Mouse (Mus musculus) small intestine, adult 2 months (tissue): ENCODE measurements around the gene Arid2. TPM values are rescaled to one million over a fixed set of nuclear protein-coding genes. Genes with fewer than 3 reads are reported as not detected.
"Not testable (repeated sequence)": the region's sequence is repeated elsewhere in the genome, so short reads cannot be mapped to it uniquely, and the experiment has no call there.

Experiments used
- H3K27ac ChIP-seq: fragments of 200-500 bp; 2 replicates; pipeline ENCODE4 v1.5.1; 2012; ENCODE audit warnings: low read depth, low read length, control low read depth, inconsistent platforms; ENCODE audit not compliant: insufficient read depth
- H3K27me3 ChIP-seq: fragments of 200-500 bp; 2 replicates; pipeline ENCODE4 v1.6.1; 2012; ENCODE audit warnings: mild to moderate bottlenecking, moderate library complexity, low read length, inconsistent platforms; ENCODE audit not compliant: control insufficient read depth, insufficient read depth
- H3K36me3 ChIP-seq: fragments of 200-500 bp; 2 replicates; pipeline ENCODE4 v1.6.1; 2012; ENCODE audit warnings: mild to moderate bottlenecking, low read length, control low read depth, inconsistent platforms; ENCODE audit not compliant: control insufficient read depth, insufficient read depth
- H3K4me1 ChIP-seq: fragments of 200-500 bp; 2 replicates; pipeline ENCODE4 v1.6.1; 2012; ENCODE audit warnings: low read length, inconsistent platforms, mixed read lengths; ENCODE audit not compliant: control insufficient read depth, insufficient read depth, insufficient read length
- H3K4me3 ChIP-seq: fragments of 200-500 bp; 2 replicates; pipeline ENCODE4 v1.5.1; 2012; ENCODE audit warnings: low read depth, mild to moderate bottlenecking, control low read depth, inconsistent platforms, low read length, moderate library complexity
- CTCF ChIP-seq: fragments of 200-500 bp; IDR thresholded peaks from 2 replicates; pipeline ENCODE4 v1.5.1; 2012; ENCODE audit warnings: low read depth, mild to moderate bottlenecking, control low read depth, inconsistent platforms, low read length, moderate library complexity, mixed read lengths; ENCODE audit not compliant: insufficient replicate concordance, insufficient read length; ENCODE audit errors: extremely low read depth
- POLR2A ChIP-seq: fragments of 200-500 bp; IDR thresholded peaks from 2 replicates; pipeline ENCODE4 v1.6.1; 2012; ENCODE audit warnings: low read depth, mild to moderate bottlenecking, control low read depth, inconsistent platforms, low read length, moderate library complexity
- WGBS: fragments of 180-500 bp; shearing (Covaris S2); methylation state at CpG from one replicate; pipeline ENCODE4 v1.1.7; 2018; 5-methylcytosine and 5-hydroxymethylcytosine counted together
- polyA plus RNA-seq: library from polyadenylated mRNA; depleted of rRNA; stranded (reverse); fragments of >200 nt; gene quantifications from 2 replicates; pipeline ENCODE4 v1.2.3, GENCODE M21; 2012

Gene Arid2
- polyA plus RNA-seq, 1 experiment = 12.3 TPM

DNA sequence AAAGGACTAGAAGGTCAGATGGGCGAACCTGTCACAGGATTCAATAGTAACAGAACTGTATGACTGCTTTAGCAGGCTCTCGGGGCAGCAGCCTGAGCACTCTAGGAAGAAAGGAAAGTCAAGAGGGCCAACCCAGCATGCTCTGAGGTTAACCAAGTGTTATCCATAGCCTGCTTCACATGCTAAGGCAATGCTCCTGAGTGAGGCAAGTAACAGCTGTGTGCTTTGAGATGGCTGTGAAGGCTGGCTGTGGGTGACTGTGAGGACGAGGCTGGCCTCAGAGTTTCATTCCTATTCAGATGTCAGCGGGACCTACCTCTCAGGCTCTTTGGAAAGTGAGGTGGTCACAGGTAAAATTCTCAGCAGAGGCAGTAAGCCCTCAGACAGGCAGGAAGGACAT is 118.9 kb downstream of the Arid2 start:
- Histone ChIP-seq H3K36me3 (peaks cover 26% of the 10 kb centered on the region), H3K27me3 (no peaks in the 10 kb centered on the region), H3K4me1 (peaks cover 2% of the 10 kb centered on the region), H3K4me3 (no peak overlapping the region), H3K27ac (no peak overlapping the region)
- 88% methylated on average over 4 of the region's 4 CpGs for WGBS
- no peak for TF ChIP-seq CTCF
- no peak for TF ChIP-seq POLR2A

DNA sequence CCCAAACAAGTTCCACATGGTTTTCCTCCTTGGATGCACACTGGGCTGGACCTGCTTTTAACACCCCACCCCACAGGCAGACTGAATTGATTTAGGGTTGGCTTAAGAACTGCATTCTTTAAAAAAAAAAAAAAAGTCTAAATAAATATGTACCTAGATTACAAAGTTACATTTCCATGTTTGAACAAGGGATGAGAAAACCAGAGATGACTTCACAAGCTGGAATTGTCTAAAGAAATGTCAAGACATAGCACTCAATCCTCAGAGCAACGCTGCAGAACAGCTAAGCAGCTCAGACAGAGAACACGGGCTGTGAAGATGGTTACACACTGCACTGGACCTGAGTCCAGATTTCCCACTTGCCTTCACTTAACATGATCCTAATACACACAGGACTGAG is 119.8 kb downstream of the Arid2 start:
- 46% methylated on average over 2 of the region's 2 CpGs for WGBS

DNA sequence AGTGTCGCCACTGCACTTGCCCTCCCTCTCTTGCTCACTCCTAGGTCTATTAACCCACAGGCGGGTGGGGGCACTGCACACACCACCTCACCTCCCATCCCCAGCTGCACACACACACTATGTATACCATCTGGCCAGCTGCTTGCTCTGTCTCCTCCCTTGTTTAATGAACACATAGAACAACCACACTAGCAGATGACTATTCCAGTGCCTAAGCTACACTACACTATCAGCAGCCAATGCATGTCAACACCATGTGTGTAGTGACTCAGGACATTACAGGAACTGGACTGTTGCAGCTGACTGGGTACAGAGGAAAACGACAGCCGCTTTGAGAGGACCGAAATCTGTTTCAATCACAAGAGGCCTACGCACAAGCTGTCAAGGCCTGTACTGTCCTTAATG is 121.4 kb downstream of the Arid2 start:
- 94% methylated on average over 6 of the region's 6 CpGs for WGBS
- H3K27me3 ChIP-seq = no peaks in the 10 kb centered on the region
- no peak overlapping the region for H3K4me3 ChIP-seq
- H3K36me3 ChIP-seq = peaks cover 23% of the 10 kb centered on the region
- TF ChIP-seq POLR2A (no peak), CTCF (no peak)
- H3K4me1 ChIP-seq = peaks cover 2% of the 10 kb centered on the region
- H3K27ac ChIP-seq = no peak overlapping the region

More for the DNA sequence above, 119.8 kb downstream of the Arid2 start:
- TF ChIP-seq CTCF = no peak
- no peak for TF ChIP-seq POLR2A
- H3K36me3 ChIP-seq = peaks cover 21% of the 10 kb centered on the region
- H3K4me3 ChIP-seq = no peak overlapping the region
- no peaks in the 10 kb centered on the region for H3K27me3 ChIP-seq
- H3K27ac ChIP-seq = no peak overlapping the region
- H3K4me1 ChIP-seq = peaks cover 2% of the 10 kb centered on the region

DNA sequence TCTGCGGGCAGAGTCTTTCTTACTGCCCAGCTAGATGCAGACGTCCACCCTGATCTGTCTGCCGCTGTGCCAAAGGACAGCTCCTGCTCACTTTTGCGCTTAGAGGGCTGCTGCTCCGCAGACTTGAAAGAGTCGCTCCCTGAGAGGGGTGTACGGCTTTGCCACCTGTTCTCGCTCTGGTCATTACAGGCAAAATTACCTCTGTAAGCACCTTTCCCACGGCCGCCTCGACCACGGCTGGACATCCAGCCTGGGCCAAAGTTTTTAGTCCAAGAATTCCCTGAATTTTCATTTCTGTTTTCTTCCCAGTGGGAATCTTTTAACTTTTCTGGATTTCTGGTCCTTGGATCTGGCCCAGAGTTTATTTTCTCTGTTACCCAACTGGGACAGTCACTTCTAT is 130.8 kb downstream of the Arid2 start:
- TF ChIP-seq POLR2A = no peak
- no peak for TF ChIP-seq CTCF
- H3K27ac ChIP-seq = no peak overlapping the region
- H3K27me3 ChIP-seq = no peaks in the 10 kb centered on the region
- 94% methylated on average over 12 of the region's 12 CpGs for WGBS
- no peak overlapping the region for H3K4me3 ChIP-seq
- no peaks in the 10 kb centered on the region for H3K4me1 ChIP-seq
- peaks cover 67% of the 10 kb centered on the region for H3K36me3 ChIP-seq

DNA sequence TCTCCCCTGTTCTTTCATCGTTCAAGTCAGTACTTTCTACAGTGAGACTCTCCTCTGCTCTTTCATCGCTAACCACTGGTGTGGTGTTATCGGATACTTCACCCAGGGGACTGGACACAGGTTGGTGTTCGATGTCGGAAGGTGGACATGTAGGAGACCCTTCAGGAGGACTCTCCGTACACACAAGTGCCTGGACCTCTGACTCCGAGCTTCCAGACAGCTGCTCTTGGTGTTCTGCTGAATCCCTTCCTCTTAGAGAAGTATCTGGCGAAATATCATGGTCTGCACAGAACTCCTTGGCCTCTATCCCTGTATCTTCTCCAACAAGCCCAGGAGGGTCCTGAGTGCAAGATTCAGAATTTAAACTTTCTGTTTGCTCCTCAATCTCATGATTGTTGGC is 132.6 kb downstream of the Arid2 start:
- Histone ChIP-seq H3K36me3 (peaks cover 62% of the 10 kb centered on the region), H3K4me3 (no peak overlapping the region), H3K4me1 (no peaks in the 10 kb centered on the region), H3K27me3 (no peaks in the 10 kb centered on the region), H3K27ac (no peak overlapping the region)
- TF ChIP-seq POLR2A = no peak
- no peak for TF ChIP-seq CTCF
- WGBS = 93% methylated on average over 8 of the region's 8 CpGs

DNA sequence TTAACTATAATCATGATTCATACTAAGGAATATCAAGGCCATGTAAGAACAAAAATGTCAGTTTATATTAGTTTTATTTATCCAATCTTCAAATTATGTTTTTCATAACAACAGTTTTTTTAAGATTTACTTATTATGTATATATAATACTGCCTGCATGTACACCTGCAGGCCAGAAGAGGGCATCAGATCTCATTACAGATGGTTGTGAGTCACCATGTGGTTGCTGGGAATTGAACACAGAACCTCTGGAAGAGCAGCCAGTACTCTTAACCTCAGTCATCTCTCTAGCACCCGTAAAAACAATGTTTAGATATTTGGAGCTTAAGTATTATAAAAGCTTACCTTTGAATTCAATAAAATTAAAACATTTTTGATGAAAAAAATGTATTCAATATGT is 146.9 kb downstream of the Arid2 start:
- H3K36me3 ChIP-seq = peaks cover 45% of the 10 kb centered on the region
- WGBS = 96% methylated on average over 1 of the region's 1 CpGs
- no peak overlapping the region for H3K27ac ChIP-seq
- H3K27me3 ChIP-seq = no peaks in the 10 kb centered on the region
- H3K4me1 ChIP-seq = no peaks in the 10 kb centered on the region
- H3K4me3 ChIP-seq = no peak overlapping the region
- no peak for TF ChIP-seq POLR2A
- TF ChIP-seq CTCF = no peak

DNA sequence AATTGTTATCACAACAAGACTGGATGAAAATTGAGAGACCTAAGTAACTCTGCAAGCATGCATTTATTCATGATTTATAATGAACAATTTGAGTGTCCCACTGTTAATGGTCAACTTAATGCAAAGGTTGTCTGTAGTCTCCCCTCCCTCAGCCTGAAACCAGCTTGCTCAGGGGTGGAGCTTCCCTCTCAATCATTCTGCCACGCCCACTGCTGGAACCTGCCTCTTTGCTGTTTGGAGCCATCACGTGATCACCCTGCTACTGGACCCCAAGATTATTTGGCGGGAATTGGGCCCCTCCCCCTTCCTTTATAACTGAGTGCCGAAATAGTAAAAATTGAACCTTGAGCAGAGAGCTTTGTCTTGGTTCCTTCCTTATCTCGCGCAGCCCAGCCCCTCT is 154.2 kb downstream of the Arid2 start:
- not testable (repeated sequence) for H3K4me1 ChIP-seq, H3K27me3 ChIP-seq, H3K4me3 ChIP-seq, H3K27ac ChIP-seq
- H3K36me3 ChIP-seq = peaks cover 28% of the 10 kb centered on the region
- 46% methylated on average over 6 of the region's 6 CpGs for WGBS

DNA sequence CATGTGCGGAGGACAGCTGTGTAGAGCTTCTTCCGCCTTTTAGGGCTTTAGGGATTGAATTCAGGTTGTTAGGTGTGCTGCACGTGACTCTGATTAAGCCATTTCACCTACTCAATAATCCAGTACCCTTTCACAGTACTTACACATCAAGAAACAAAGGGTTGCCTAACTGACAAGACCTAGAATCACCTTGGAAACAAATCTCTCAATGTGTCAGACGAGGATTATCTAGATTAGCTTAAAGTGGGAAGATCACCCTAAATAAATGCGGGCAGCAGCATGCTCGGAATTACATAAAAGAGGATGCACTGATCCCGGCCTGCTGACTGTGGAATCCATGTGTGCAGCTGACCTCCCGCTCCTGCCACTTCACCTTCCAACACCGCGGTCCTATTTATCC is 159.5 kb downstream of the Arid2 start:
- H3K27ac ChIP-seq = no peak overlapping the region
- H3K4me3 ChIP-seq = no peak overlapping the region
- peaks cover 25% of the 10 kb centered on the region for H3K36me3 ChIP-seq
- no peaks in the 10 kb centered on the region for H3K4me1 ChIP-seq
- 86% methylated on average over 10 of the region's 10 CpGs for WGBS
- no peak for TF ChIP-seq CTCF
- TF ChIP-seq POLR2A = no peak
- no peaks in the 10 kb centered on the region for H3K27me3 ChIP-seq
